Mouse (Mus musculus) liver, adult 2 months (tissue): ENCODE measurements around the gene Ttll5. TPM values are rescaled to one million over a fixed set of nuclear protein-coding genes. Genes with fewer than 3 reads are reported as not detected.

Experiments used
- DNase-seq: peaks from one replicate; pipeline ENCODE4 v3.0.0-alpha.2; 2011; ENCODE audit warnings: low read depth, low spot score; ENCODE audit errors: extremely low read depth
- H3K27ac ChIP-seq: fragments of 200-500 bp; replicated peaks from 2 replicates; pipeline ENCODE4 v1.5.1; 2012; ENCODE audit warnings: low read depth, mild to moderate bottlenecking, control low read depth, inconsistent platforms, low read length; ENCODE audit not compliant: insufficient read depth
- H3K27me3 ChIP-seq: fragments of 200-500 bp; 2 replicates; pipeline ENCODE4 v1.6.1; 2012; ENCODE audit warnings: mild to moderate bottlenecking, moderate library complexity, low read length, inconsistent platforms; ENCODE audit not compliant: control insufficient read depth, insufficient read depth
- H3K36me3 ChIP-seq: fragments of 200-500 bp; 2 replicates; pipeline ENCODE4 v1.6.1; 2012; ENCODE audit warnings: low read length, inconsistent platforms; ENCODE audit not compliant: control insufficient read depth, insufficient read depth
- H3K4me1 ChIP-seq: fragments of 200-500 bp; 2 replicates; pipeline ENCODE4 v1.6.1; 2011; ENCODE audit warnings: low read length; ENCODE audit not compliant: control insufficient read depth, insufficient read depth
- H3K4me3 ChIP-seq: fragments of 200-500 bp; 2 replicates; pipeline ENCODE4 v1.5.1; 2011; ENCODE audit warnings: low read depth, mild to moderate bottlenecking, control low read depth, low read length, moderate library complexity; ENCODE audit not compliant: insufficient read depth
- H3K79me2 ChIP-seq: fragments of 200-500 bp; 2 replicates; pipeline ENCODE4 v1.6.1; 2012; ENCODE audit warnings: inconsistent platforms, mild to moderate bottlenecking, low read length, moderate library complexity; ENCODE audit not compliant: control insufficient read depth, insufficient read depth
- H3K9ac ChIP-seq: fragments of 200-500 bp; 2 replicates; pipeline ENCODE4 v1.6.1; 2012; ENCODE audit warnings: low read depth, mild to moderate bottlenecking, control low read depth, inconsistent platforms, low read length
- CTCF ChIP-seq: fragments of 200-500 bp; IDR thresholded peaks from 2 replicates; pipeline ENCODE4 v1.5.1; 2011; ENCODE audit warnings: low read depth, low read length, control low read depth
- POLR2A ChIP-seq: fragments of 200-500 bp; IDR thresholded peaks from 2 replicates; pipeline ENCODE4 v1.6.1; 2011; ENCODE audit warnings: low read length, control low read depth; ENCODE audit not compliant: insufficient read depth; ENCODE audit errors: extremely low read depth
- WGBS: fragments of 180-500 bp; shearing (Covaris S2); methylation state at CpG from one replicate; pipeline ENCODE4 v1.1.7; 2018; 5-methylcytosine and 5-hydroxymethylcytosine counted together
- polyA plus RNA-seq: library from polyadenylated mRNA; depleted of rRNA; stranded (reverse); fragments of >200 nt; gene quantifications from 2 replicates; pipeline ENCODE4 v1.2.3, GENCODE M21; 2012
- total RNA-seq: library from RNA; depleted of rRNA; stranded (reverse); fragments of >200 nt; gene quantifications from 2 replicates; pipeline ENCODE4 v1.2.3, GENCODE M21; 2014

Gene Ttll5
- total and polyA plus RNA-seq, 2 experiments: 7.6 to 13.1 TPM

GRCm38 (mm10) chr12:86004627-86005026 lies 180.2 kb downstream of the Ttll5 start:
- H3K36me3 ChIP-seq: no peaks in the 10 kb centered on the region; the same call in 1 of the 2 replicates
- H3K27ac ChIP-seq: no peak overlapping the region
- WGBS: 97% methylated on average over 3 of the region's 3 CpGs
- DNase-seq: no peak
- TF ChIP-seq CTCF: no peak
- no peak for TF ChIP-seq POLR2A
- no peak overlapping the region for H3K9ac ChIP-seq
- no peaks in the 10 kb centered on the region for H3K27me3 ChIP-seq
- no peak overlapping the region for H3K4me3 ChIP-seq
- H3K4me1 ChIP-seq: no peaks in the 10 kb centered on the region
- H3K79me2 ChIP-seq: no peaks in the 10 kb centered on the region

DNA sequence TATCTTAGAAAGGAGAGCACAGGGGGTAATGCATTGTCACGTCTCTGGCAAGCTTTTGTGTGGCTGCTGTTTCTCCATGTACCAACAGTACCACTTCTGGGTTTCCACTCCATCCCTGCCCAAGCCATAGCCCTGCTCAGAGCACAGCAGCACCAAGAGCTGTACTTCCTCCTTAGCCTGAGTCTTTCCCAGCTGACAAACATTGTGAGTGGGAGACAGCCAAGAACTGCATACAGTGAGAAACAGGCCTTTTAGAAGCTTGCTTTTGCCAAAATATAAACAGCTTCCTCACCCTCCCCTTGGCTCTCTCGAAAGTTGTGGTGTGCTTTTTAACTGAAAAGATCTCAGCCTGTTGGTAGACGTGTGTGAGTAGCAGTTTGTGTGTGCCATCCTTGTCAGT lies 182.9 kb downstream of the Ttll5 start:
- H3K27ac ChIP-seq: no peak overlapping the region
- no peaks in the 10 kb centered on the region; the same call in 1 of the 2 replicates for H3K36me3 ChIP-seq
- WGBS: 86% methylated on average over 3 of the region's 3 CpGs
- no peaks in the 10 kb centered on the region for H3K27me3 ChIP-seq
- TF ChIP-seq POLR2A: no peak
- no peak for TF ChIP-seq CTCF
- peak; percentile 4 for DNase-seq
- H3K79me2 ChIP-seq: no peaks in the 10 kb centered on the region
- no peaks in the 10 kb centered on the region for H3K4me1 ChIP-seq
- no peak overlapping the region for H3K9ac ChIP-seq
- no peak overlapping the region for H3K4me3 ChIP-seq

DNA sequence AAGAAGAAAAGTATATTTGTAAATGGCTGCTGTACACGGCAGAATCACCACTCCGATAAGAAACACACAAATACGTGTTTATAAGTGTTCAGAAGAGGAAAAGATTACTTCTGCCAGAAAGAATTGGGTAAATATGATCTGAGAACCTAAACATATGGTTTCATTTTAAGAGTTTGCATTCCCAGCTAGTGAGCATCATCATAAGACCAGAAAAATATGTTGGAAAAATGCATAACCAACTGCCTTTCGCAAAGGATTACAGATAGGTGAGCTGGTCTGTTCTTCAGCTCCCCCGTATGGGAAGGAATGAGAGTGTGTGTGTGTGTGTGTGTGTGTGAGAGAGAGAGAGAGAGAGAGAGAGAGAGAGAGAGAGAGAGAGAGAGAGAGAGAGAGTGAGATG lies 186.2 kb downstream of the Ttll5 start:
- DNase-seq: no peak
- H3K79me2 ChIP-seq: no peaks in the 10 kb centered on the region
- no peaks in the 10 kb centered on the region for H3K27me3 ChIP-seq
- H3K4me3 ChIP-seq: no peak overlapping the region
- H3K9ac ChIP-seq: no peak overlapping the region
- 95% methylated on average over 5 of the region's 5 CpGs for WGBS
- H3K4me1 ChIP-seq: no peaks in the 10 kb centered on the region
- no peak overlapping the region for H3K27ac ChIP-seq
- H3K36me3 ChIP-seq: peaks cover 4% of the 10 kb centered on the region; the same call in 1 of the 2 replicates
- TF ChIP-seq CTCF (no peak), POLR2A (no peak)

DNA sequence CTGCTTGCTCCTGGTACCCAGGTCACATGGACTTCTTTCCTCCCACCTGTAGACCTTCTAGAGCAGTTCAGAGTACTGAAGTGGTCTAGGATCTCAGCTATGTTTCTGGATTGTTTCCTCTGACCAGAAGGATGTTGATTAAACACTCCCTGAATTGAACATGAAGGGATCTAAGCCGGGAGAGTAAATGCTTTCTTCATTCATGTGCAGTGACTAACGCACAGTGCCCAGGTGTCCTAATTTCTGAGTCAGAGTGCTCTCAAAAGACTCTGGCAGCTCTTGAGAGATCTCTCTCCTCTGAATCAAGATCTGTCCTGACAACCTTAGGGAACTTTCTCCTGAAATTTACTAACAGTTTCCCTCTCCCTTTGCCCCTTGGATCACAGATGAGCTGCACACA lies 187.7 kb downstream of the Ttll5 start:
- H3K4me1 ChIP-seq: no peaks in the 10 kb centered on the region
- no peaks in the 10 kb centered on the region for H3K79me2 ChIP-seq
- DNase-seq: no peak
- H3K27me3 ChIP-seq: no peaks in the 10 kb centered on the region
- 90% methylated on average over 2 of the region's 2 CpGs for WGBS
- TF ChIP-seq CTCF (no peak), POLR2A (no peak)
- no peak overlapping the region for H3K27ac ChIP-seq
- peaks cover 4% of the 10 kb centered on the region; the same call in 1 of the 2 replicates for H3K36me3 ChIP-seq
- H3K9ac ChIP-seq: no peak overlapping the region
- H3K4me3 ChIP-seq: no peak overlapping the region

GRCm38 (mm10) chr12:86014174-86014573 lies 189.7 kb downstream of the Ttll5 start:
- H3K27ac ChIP-seq: no peak overlapping the region
- peaks cover 4% of the 10 kb centered on the region; the same call in 1 of the 2 replicates for H3K36me3 ChIP-seq
- H3K4me3 ChIP-seq: no peak overlapping the region
- no peak overlapping the region for H3K9ac ChIP-seq
- TF ChIP-seq CTCF (no peak), POLR2A (no peak)
- WGBS: 94% methylated on average over 2 of the region's 2 CpGs
- no peaks in the 10 kb centered on the region for H3K4me1 ChIP-seq
- no peaks in the 10 kb centered on the region for H3K79me2 ChIP-seq
- H3K27me3 ChIP-seq: no peaks in the 10 kb centered on the region
- DNase-seq: no peak

GRCm38 (mm10) chr12:86014621-86015020 lies 190.2 kb downstream of the Ttll5 start:
- no peaks in the 10 kb centered on the region for H3K4me1 ChIP-seq
- no peak overlapping the region for H3K27ac ChIP-seq
- H3K9ac ChIP-seq: no peak overlapping the region
- H3K4me3 ChIP-seq: no peak overlapping the region
- H3K79me2 ChIP-seq: no peaks in the 10 kb centered on the region
- no peak for TF ChIP-seq POLR2A
- no peak for TF ChIP-seq CTCF
- no peaks in the 10 kb centered on the region for H3K27me3 ChIP-seq
- no peak for DNase-seq
- WGBS: 90% methylated on average over 3 of the region's 3 CpGs
- peaks cover 4% of the 10 kb centered on the region; the same call in 1 of the 2 replicates for H3K36me3 ChIP-seq
